Mouse (Mus musculus): ENCODE results near the gene Vmn2r99.

Vmn2r99 gene

GRCm38 (mm10) chr17:19361649-19362048 is at the start of gene Vmn2r99:
Gene Vmn2r99 (plus strand): TSS chr17:19361949.
- DNase-seq (ENCODE audit: low spot score in 2 of 2) = no peak

DNA sequence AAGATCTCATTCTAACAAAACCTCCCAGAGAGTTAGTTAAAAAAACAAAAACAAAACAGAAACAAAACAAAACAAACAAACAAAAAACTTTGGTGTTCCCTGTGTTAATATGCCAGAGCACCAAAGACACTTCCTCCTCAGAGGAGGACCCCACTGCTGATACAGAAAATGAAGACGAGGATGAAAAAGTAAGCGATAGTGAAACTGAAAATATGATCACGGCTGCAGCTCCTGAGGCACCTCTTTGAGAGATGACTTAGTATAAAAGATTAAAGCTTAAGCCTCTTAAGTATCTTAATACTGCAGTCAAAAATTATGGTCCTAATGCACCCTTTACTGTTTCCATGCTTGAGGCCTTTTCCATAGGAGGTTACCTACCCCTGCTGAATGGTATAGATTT is 75.9 kb downstream of the Vmn2r99 start:
- DNase-seq (ENCODE audit: low spot score in 2 of 2) = no peak

- DNase-seq (ENCODE audit: low spot score in 2 of 2) = no peak
Observed at GRCm38 (mm10) chr17:19444932-19445331, 83.2 kb downstream of the Vmn2r99 start.

Measured in spleen, postnatal 10 days (tissue).